Comparison of ENCODE assay signal across 16 mouse cellular contexts in the genomic region with DNA sequence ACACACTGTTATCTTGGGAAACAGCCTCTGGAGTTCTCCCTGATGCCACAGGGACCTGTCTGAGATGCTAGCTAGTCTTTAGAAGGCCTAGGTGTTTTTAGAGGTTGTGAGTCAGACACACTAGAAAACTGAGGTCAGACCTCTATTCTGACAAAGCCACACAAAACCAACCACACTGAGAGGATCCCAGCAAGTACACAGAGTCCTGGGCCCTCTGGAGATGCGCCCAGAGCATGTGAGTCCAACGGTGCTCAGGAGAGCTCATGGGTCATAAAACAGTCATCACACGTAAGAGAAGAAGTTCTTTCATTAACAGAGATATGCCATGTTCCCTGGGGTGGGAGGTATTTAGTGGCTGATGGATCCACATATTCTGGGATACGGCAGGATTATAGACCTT.
"Had no signal": no experiment of that assay in that cellular context is flagged by ENCODE, and none has a peak within 500 bp of the region (broad histone marks: within the 10 kb centered on the region; RNA-seq: fewer than 3 reads in every experiment).

No protein-coding gene starts in this region.

- H3K4me3 ChIP-seq: neural tube, embryonic 13.5 days; neural tube, embryonic 15.5 days; stomach, embryonic 15.5 days had no signal

- H3K9me3 ChIP-seq: neural tube, embryonic 13.5 days; neural tube, embryonic 15.5 days; stomach, embryonic 15.5 days had no signal

- H3K4me2 ChIP-seq: neural tube, embryonic 13.5 days; neural tube, embryonic 15.5 days; stomach, embryonic 15.5 days had no signal

- H3K27me3 ChIP-seq: neural tube, embryonic 13.5 days; neural tube, embryonic 15.5 days; stomach, embryonic 15.5 days had no signal

- DNase-seq: retina, postnatal 1 day; right cerebral cortex, adult 18-20 months; right cerebral cortex, postnatal 14 days; right cerebral cortex, postnatal 25 days; right cerebral cortex, postnatal 4 days; spleen, adult 18-20 months; thymus, adult 18-20 months; thymus, adult 2 months; thymus, postnatal 14 days; thymus, postnatal 25 days; thymus, postnatal 36 days; thymus, postnatal 4 days had no signal

- H3K27ac ChIP-seq: neural tube, embryonic 13.5 days; neural tube, embryonic 15.5 days; stomach, embryonic 15.5 days; stomach, postnatal 0 days had no signal

- H3K4me1 ChIP-seq: neural tube, embryonic 13.5 days; neural tube, embryonic 15.5 days; stomach, embryonic 15.5 days had no signal

- H3K9ac ChIP-seq: neural tube, embryonic 13.5 days; neural tube, embryonic 15.5 days; stomach, embryonic 15.5 days had no signal

- H3K36me3 ChIP-seq: neural tube, embryonic 13.5 days; neural tube, embryonic 15.5 days; stomach, embryonic 15.5 days had no signal
